Mouse (Mus musculus): ENCODE results near the gene Tm9sf4. TPM values are rescaled to one million over a fixed set of nuclear protein-coding genes. Genes with fewer than 3 reads are reported as not detected.

The Tm9sf4 gene
- polyA plus RNA-seq, 1 experiment = 78.6 TPM

GRCm38 (mm10) chr2:153242156-153242555, 81.1 kb downstream of the Tm9sf4 start:
- H3K27ac ChIP-seq (ENCODE audit: insufficient read depth, low read length) = no peak overlapping the region
- 62% methylated on average over 6 of the region's 6 CpGs for WGBS
- H3K27me3 ChIP-seq (ENCODE audit: control insufficient read depth, insufficient read depth, low read length) = no peaks in the 10 kb centered on the region; the same call in 1 of the 2 replicates
- peak overlapping the region; percentile 95 for H3K4me3 ChIP-seq (replicated peaks; ENCODE audit: insufficient read depth, low read depth, low read length)
- TF ChIP-seq CTCF (IDR thresholded peaks at IDR 0.05; ENCODE audit: borderline replicate concordance, insufficient read depth, low read depth, low read length) (no peak), POLR2A (IDR thresholded peaks at IDR 0.05; ENCODE audit: borderline replicate concordance, insufficient read depth, low read length) (no peak)
- DNase-seq = no peak
- no peaks in the 10 kb centered on the region; the same call in 1 of the 2 replicates for H3K4me1 ChIP-seq (ENCODE audit: control insufficient read depth, insufficient read depth, low read length)

DNA sequence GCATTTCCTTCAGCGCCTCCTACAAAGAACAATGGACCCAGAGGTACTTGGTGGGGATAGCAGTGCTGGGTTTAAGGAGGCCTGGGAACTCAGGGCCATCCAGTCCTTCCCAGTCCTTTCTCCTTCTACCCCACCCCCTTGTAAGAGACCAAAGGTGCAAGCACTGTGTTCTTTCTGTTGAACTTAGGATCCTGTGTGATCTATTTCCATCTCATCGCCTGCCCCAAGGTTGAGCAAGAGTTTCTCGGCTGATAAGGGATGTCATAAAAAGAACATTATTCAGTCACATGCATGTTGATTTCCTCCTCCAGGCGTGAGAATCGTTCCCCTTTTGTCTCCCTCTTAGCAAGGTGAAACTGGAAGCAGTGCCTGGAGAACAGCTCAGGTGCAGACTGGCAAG, 88.6 kb downstream of the Tm9sf4 start:
- WGBS = 89% methylated on average over 5 of the region's 5 CpGs
- H3K4me3 ChIP-seq (replicated peaks; ENCODE audit: insufficient read depth, low read depth, low read length) = no peak overlapping the region
- no peaks in the 10 kb centered on the region for H3K27me3 ChIP-seq (ENCODE audit: control insufficient read depth, insufficient read depth, low read length)
- H3K27ac ChIP-seq (ENCODE audit: insufficient read depth, low read length) = no peak overlapping the region
- DNase-seq = no peak
- TF ChIP-seq POLR2A (IDR thresholded peaks at IDR 0.05; ENCODE audit: borderline replicate concordance, insufficient read depth, low read length) (no peak), CTCF (IDR thresholded peaks at IDR 0.05; ENCODE audit: borderline replicate concordance, insufficient read depth, low read depth, low read length) (no peak)
- H3K4me1 ChIP-seq (ENCODE audit: control insufficient read depth, insufficient read depth, low read length) = no peaks in the 10 kb centered on the region

DNA sequence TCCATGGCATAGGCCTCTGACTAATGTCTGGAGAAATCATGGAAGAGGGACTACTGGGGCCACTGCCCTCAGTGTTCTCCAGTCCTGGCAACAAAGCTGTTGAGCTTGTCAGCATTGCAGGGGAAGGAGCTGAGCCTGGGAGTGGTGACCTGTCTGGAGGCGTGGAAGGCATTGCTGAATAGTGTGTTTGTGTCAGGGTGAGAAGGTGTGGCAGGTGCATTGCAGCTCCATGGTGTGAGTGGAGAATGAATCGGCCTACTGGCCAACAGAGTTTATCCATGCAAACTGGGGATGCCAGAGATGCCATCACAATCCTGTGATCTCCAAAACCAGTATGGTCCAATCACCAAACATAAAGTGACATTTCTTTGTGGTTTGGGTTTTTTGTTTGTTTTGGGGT, 95.5 kb downstream of the Tm9sf4 start:
- no peak for DNase-seq
- no peaks in the 10 kb centered on the region for H3K4me1 ChIP-seq (ENCODE audit: control insufficient read depth, insufficient read depth, low read length)
- no peaks in the 10 kb centered on the region for H3K27me3 ChIP-seq (ENCODE audit: control insufficient read depth, insufficient read depth, low read length)
- TF ChIP-seq CTCF (IDR thresholded peaks at IDR 0.05; ENCODE audit: borderline replicate concordance, insufficient read depth, low read depth, low read length) (no peak), POLR2A (IDR thresholded peaks at IDR 0.05; ENCODE audit: borderline replicate concordance, insufficient read depth, low read length) (no peak)
- 93% methylated on average over 2 of the region's 2 CpGs for WGBS
- H3K4me3 ChIP-seq (replicated peaks; ENCODE audit: insufficient read depth, low read depth, low read length) = no peak overlapping the region
- no peak overlapping the region for H3K27ac ChIP-seq (ENCODE audit: insufficient read depth, low read length)

DNA sequence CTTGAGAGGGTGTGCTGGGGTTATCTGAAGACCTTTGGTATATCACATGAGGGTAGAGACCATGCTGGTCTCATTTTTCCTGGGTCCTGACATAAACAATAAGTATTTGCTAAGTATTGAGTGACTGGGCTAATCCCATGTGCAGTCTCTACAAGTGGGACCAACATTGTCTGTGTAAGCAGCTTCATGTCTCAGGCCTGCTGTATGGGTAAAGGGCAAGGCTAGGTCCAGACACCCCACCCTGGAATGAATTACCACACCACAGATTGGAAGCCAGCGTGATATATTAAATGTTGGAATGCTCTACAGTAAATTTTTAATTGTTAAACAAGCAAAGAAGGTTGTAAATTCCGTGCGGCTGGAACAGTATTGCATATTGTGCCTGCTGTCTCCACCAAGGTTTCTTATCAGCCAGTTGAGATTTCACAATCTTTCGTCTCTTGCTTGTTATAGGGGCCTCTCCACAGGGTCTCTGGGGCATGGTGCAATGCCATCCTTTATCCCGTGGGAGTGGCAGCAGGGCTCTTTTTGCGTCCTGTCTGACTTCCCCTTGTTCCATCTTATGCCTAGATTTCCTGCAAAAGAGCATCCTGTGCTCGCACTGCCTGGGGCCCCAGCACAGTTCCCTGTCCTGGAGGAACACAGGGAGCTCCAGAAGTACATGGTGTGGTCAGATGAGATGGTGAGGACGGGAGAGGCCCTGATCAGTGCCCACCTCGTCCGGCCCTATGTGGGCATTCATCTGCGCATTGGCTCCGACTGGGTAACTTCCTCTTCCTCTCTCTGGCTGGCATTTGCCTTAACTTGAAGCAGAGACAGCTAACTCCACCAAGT, 98.1 kb downstream of the Tm9sf4 start:
- H3K4me1 ChIP-seq (ENCODE audit: control insufficient read depth, insufficient read depth, low read length) = no peaks in the 10 kb centered on the region
- DNase-seq = no peak
- H3K27me3 ChIP-seq (ENCODE audit: control insufficient read depth, insufficient read depth, low read length) = no peaks in the 10 kb centered on the region
- no peak for TF ChIP-seq POLR2A (IDR thresholded peaks at IDR 0.05; ENCODE audit: borderline replicate concordance, insufficient read depth, low read length)
- TF ChIP-seq CTCF (IDR thresholded peaks at IDR 0.05; ENCODE audit: borderline replicate concordance, insufficient read depth, low read depth, low read length) = no peak
- 85% methylated on average over 12 of the region's 12 CpGs for WGBS
- no peak overlapping the region for H3K4me3 ChIP-seq (replicated peaks; ENCODE audit: insufficient read depth, low read depth, low read length)
- no peak overlapping the region for H3K27ac ChIP-seq (ENCODE audit: insufficient read depth, low read length)

Other genes starting within 250 kb of the Tm9sf4 start
- gene Mylk2, start 250.0 kb upstream of the Tm9sf4 start, polyA plus RNA-seq (2012; rRNA removed) = not detected in 2 replicates
- gene Foxs1, start 228.1 kb upstream of the Tm9sf4 start, polyA plus RNA-seq (2012; rRNA removed) = 1.2 and 1.9 TPM in 2 replicates
- gene Dusp15, start 209.6 kb upstream of the Tm9sf4 start, polyA plus RNA-seq (2012; rRNA removed) = 73.1 and 73.6 TPM in 2 replicates
- gene Ttll9, start 198.8 kb upstream of the Tm9sf4 start, polyA plus RNA-seq (2012; rRNA removed) = 4.6 and 4.8 TPM in 2 replicates
- 131 and 133 TPM in 2 replicates for gene Pdrg1, start 145.9 kb upstream of the Tm9sf4 start, polyA plus RNA-seq (2012; rRNA removed)
- gene Xkr7, start 129.5 kb upstream of the Tm9sf4 start, polyA plus RNA-seq (2012; rRNA removed) = 9.5 and 11.6 TPM in 2 replicates
- gene Ccm2l, start 95.3 kb upstream of the Tm9sf4 start, polyA plus RNA-seq (2012; rRNA removed) = 9.0 and 11.4 TPM in 2 replicates
- gene Hck, start 52.8 kb upstream of the Tm9sf4 start, polyA plus RNA-seq (2012; rRNA removed) = 1.2 and 1.4 TPM in 2 replicates
- 20.0 and 20.1 TPM in 2 replicates for gene Tspyl3, start 64.1 kb downstream of the Tm9sf4 start, polyA plus RNA-seq (2012; rRNA removed)
- 4.8 and 5.5 TPM in 2 replicates for gene Plagl2, start 80.1 kb downstream of the Tm9sf4 start, polyA plus RNA-seq (2012; rRNA removed)
- gene Pofut1, start 80.2 kb downstream of the Tm9sf4 start, polyA plus RNA-seq (2012; rRNA removed) = 18.8 and 19.1 TPM in 2 replicates
- gene Kif3b, start 130.1 kb downstream of the Tm9sf4 start, polyA plus RNA-seq (2012; rRNA removed) = 26.0 and 27.1 TPM in 2 replicates
- gene Asxl1, start 184.5 kb downstream of the Tm9sf4 start, polyA plus RNA-seq (2012; rRNA removed) = 20.5 and 21.8 TPM in 2 replicates

Data from cerebellum, adult 2 months (tissue).